Mouse (Mus musculus) heart, embryonic 14.5 days (tissue): ENCODE results near the gene Rgs9. TPM values are rescaled to one million over a fixed set of nuclear protein-coding genes. Genes with fewer than 3 reads are reported as not detected.

Experiments
- ATAC-seq: fragments of 200-750 bp; cut with Nextera tagmentation; 2 replicates; pipeline ENCODE4 v1.8.0; 2017; ENCODE audit warnings: low read depth, moderate TSS enrichment; ENCODE audit not compliant: insufficient number of reproducible peaks, insufficient read depth, low FRiP score
- H3K27ac ChIP-seq, 2 experiments: fragments of 200-500 bp in 1 of 2; fragments of 300-500 bp in 1 of 2; sonication (generic) in 1 of 2; replicated peaks in 1 of 2; 2 replicates each; pipeline ENCODE4 v1.5.1; 2012 to 2014; ENCODE audit warnings: low read depth in 2 of 2, low read length in 2 of 2, control low read depth in 1 of 2, mild to moderate bottlenecking in 1 of 2, mixed read lengths in 1 of 2; ENCODE audit not compliant: control insufficient read depth in 1 of 2, insufficient read depth in 1 of 2
- H3K27me3 ChIP-seq: fragments of 300-500 bp; sonication (generic); 2 replicates; pipeline ENCODE4 v1.6.1; 2014; ENCODE audit warnings: mild to moderate bottlenecking, low read length, control low read depth; ENCODE audit not compliant: control insufficient read depth, insufficient read depth
- H3K36me3 ChIP-seq: fragments of 300-500 bp; sonication (generic); 2 replicates; pipeline ENCODE4 v1.6.1; 2014; ENCODE audit warnings: mild to moderate bottlenecking, control low read depth, low read length, mixed read lengths; ENCODE audit not compliant: control insufficient read depth, insufficient read depth
- H3K4me1 ChIP-seq, 2 experiments: fragments of 200-500 bp in 1 of 2; fragments of 300-500 bp in 1 of 2; sonication (generic) in 1 of 2; 2 replicates each; pipeline ENCODE4 v1.6.1; 2012 to 2014; ENCODE audit warnings: low read length in 2 of 2, control low read depth in 1 of 2, mixed read lengths in 1 of 2; ENCODE audit not compliant: control insufficient read depth in 2 of 2, insufficient read depth in 2 of 2
- H3K4me2 ChIP-seq: fragments of 300-500 bp; sonication (generic); 2 replicates; pipeline ENCODE4 v1.6.1; 2014; ENCODE audit warnings: mild to moderate bottlenecking, low read length
- H3K4me3 ChIP-seq, 2 experiments: fragments of 200-500 bp in 1 of 2; fragments of 300-500 bp in 1 of 2; sonication (generic) in 1 of 2; 2 replicates each; pipeline ENCODE4 v1.5.1; 2012 to 2014; ENCODE audit warnings: low read length in 2 of 2, mild to moderate bottlenecking in 2 of 2, control low read depth in 1 of 2, low read depth in 1 of 2, moderate library complexity in 1 of 2; ENCODE audit not compliant: control insufficient read depth in 1 of 2, insufficient read depth in 1 of 2
- H3K9ac ChIP-seq: fragments of 300-500 bp; sonication (generic); 2 replicates; pipeline ENCODE4 v1.6.1; 2014; ENCODE audit warnings: mild to moderate bottlenecking, low read length
- H3K9me3 ChIP-seq: fragments of 300-500 bp; sonication (generic); 2 replicates; pipeline ENCODE4 v1.6.1; 2016; ENCODE audit warnings: low read length, control low read depth; ENCODE audit not compliant: control insufficient read depth
- WGBS: fragments of 180-500 bp; shearing (Covaris S2); extraction: QIAGEN DNeasy Blood & Tissue Kit; methylation state at CpG from one replicate; pipeline ENCODE4 v1.1.7; 2014; 5-methylcytosine and 5-hydroxymethylcytosine counted together
- polyA plus RNA-seq: library from polyadenylated mRNA; unstranded; fragments of >200 nt; fragmentation: Nextera tagmentation; extraction: Ambion mirVana; gene quantifications from 2 replicates; pipeline ENCODE4 v1.2.1, GENCODE M21; 2014

Rgs9 gene
- polyA plus RNA-seq, 1 experiment from 2014 or later, result 0.82 TPM

GRCm38 (mm10) chr11:109210772-109211171 is 87.2 kb downstream of the Rgs9 start:
- Histone ChIP-seq H3K4me1 (peaks cover 0 to 6% of the 10 kb centered on the region in 2 experiments; a peak in 2 of 4 replicates), H3K9me3 (0 out of 2 replicates have a peak, but pooled peaks cover 2% of the 10 kb centered on the region), H3K27me3 (no peaks in the 10 kb centered on the region), H3K4me3 (no peak overlapping the region), H3K36me3 (no peaks in the 10 kb centered on the region), H3K4me2 (no peak overlapping the region), H3K27ac (no peak overlapping the region), H3K9ac (no peak overlapping the region)
- 29% methylated on average over 11 of the region's 11 CpGs for WGBS
- no peak for ATAC-seq

DNA sequence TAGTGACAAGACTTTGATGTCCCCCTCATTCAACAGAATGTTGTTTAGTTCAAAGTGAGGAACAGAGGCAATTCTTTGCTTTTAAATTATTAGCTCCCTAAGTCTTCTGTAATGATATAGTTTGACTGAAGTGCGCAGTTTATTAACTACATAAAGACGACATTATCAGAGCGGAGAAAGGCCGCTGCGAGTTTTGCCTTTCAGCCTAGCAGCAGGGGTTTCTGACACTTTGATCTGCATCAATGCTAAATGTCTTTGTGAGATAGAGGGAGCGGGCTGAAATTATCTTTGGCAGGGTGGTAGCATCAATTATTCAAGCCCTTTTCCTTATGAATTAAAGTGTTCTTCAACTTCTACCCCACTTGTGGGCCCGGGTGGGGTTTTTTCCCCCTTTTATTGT is 87.6 kb downstream of the Rgs9 start:
- no peak for ATAC-seq
- H3K36me3 ChIP-seq, result no peaks in the 10 kb centered on the region
- 73% methylated on average over 7 of the region's 7 CpGs for WGBS
- 0 out of 2 replicates have a peak, but pooled peaks cover 2% of the 10 kb centered on the region for H3K9me3 ChIP-seq
- peaks cover 0 to 6% of the 10 kb centered on the region in 2 experiments; a peak in 2 of 4 replicates for H3K4me1 ChIP-seq
- H3K4me3 ChIP-seq, result no peak overlapping the region
- no peak overlapping the region for H3K4me2 ChIP-seq
- no peak overlapping the region for H3K9ac ChIP-seq
- no peak overlapping the region for H3K27ac ChIP-seq
- H3K27me3 ChIP-seq, result no peaks in the 10 kb centered on the region

- Histone ChIP-seq H3K4me3 (no peak overlapping the region), H3K27ac (no peak overlapping the region)
Measured at GRCm38 (mm10) chr11:109206732-109207131, 91.2 kb downstream of the Rgs9 start.

GRCm38 (mm10) chr11:109206028-109206427 is 91.9 kb downstream of the Rgs9 start:
- WGBS, result 77% methylated on average over 1 of the region's 1 CpGs
- Histone ChIP-seq H3K27ac (no peak overlapping the region), H3K4me2 (no peak overlapping the region), H3K4me3 (no peak overlapping the region), H3K4me1 (peaks cover 0 to 6% of the 10 kb centered on the region in 2 experiments; a peak in 2 of 4 replicates), H3K9me3 (no peaks in the 10 kb centered on the region), H3K9ac (no peak overlapping the region), H3K36me3 (no peaks in the 10 kb centered on the region), H3K27me3 (no peaks in the 10 kb centered on the region)
- no peak for ATAC-seq

More at GRCm38 (mm10) chr11:109206732-109207131, 91.2 kb downstream of the Rgs9 start:
- no peaks in the 10 kb centered on the region for H3K9me3 ChIP-seq
- H3K4me2 ChIP-seq, result 0 out of 2 replicates have a peak overlapping the region, but pooled peaks have one; percentile 6
- no peaks in the 10 kb centered on the region for H3K36me3 ChIP-seq
- H3K4me1 ChIP-seq, result peaks cover 0 to 6% of the 10 kb centered on the region in 2 experiments; a peak in 2 of 4 replicates
- H3K27me3 ChIP-seq, result no peaks in the 10 kb centered on the region
- WGBS, result 23% methylated on average over 13 of the region's 13 CpGs
- no peak overlapping the region for H3K9ac ChIP-seq
- no peak for ATAC-seq

- Histone ChIP-seq H3K27ac (no peak overlapping the region), H3K9ac (no peak overlapping the region), H3K9me3 (no peaks in the 10 kb centered on the region), H3K4me3 (no peak overlapping the region), H3K4me1 (no peaks in the 10 kb centered on the region), H3K4me2 (no peak overlapping the region), H3K27me3 (no peaks in the 10 kb centered on the region), H3K36me3 (no peaks in the 10 kb centered on the region)
- WGBS, result 47% methylated on average over 8 of the region's 8 CpGs
- no peak for ATAC-seq
Measured at GRCm38 (mm10) chr11:109199612-109200293, 98.2 kb downstream of the Rgs9 start.

GRCm38 (mm10) chr11:109192673-109193557 is 105.0 kb downstream of the Rgs9 start:
- no peaks in the 10 kb centered on the region for H3K36me3 ChIP-seq
- no peak; the same call in 1 of the 2 replicates for ATAC-seq
- WGBS, result 51% methylated on average over 15 of the region's 15 CpGs
- H3K4me2 ChIP-seq, result no peak overlapping the region
- no peak overlapping the region for H3K4me3 ChIP-seq
- H3K27ac ChIP-seq, result no peak overlapping the region
- no peaks in the 10 kb centered on the region for H3K27me3 ChIP-seq
- H3K9me3 ChIP-seq, result no peaks in the 10 kb centered on the region
- no peak overlapping the region for H3K9ac ChIP-seq
- H3K4me1 ChIP-seq, result no peaks in the 10 kb centered on the region

DNA sequence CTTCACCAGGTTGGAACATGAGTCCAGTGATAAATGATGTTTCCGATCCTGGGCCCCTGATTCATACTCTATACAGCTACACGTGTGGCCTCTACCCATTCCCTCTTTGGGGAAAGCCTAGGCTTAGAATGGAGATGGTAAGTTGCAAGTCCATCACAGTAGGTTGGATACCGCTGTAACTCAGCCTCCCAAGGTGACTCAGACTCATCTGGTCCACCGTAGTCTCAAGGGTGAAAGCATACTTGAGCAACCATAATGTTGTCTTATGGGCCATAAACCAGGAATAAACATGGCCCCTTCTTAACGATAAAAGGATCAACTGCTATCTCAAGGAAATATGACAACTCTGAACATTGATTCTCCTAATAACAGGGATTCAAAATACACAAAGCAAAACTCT is 109.7 kb downstream of the Rgs9 start:
- Histone ChIP-seq H3K4me1 (no peaks in the 10 kb centered on the region), H3K4me3 (no peak overlapping the region), H3K9ac (no peak overlapping the region), H3K36me3 (no peaks in the 10 kb centered on the region), H3K9me3 (no peaks in the 10 kb centered on the region), H3K27ac (no peak overlapping the region), H3K4me2 (no peak overlapping the region), H3K27me3 (no peaks in the 10 kb centered on the region)
- 78% methylated on average over 5 of the region's 5 CpGs for WGBS
- no peak for ATAC-seq
